Mouse (Mus musculus) MEL (cell line): ENCODE results near the gene Ddx59. TPM values are rescaled to one million over a fixed set of nuclear protein-coding genes. Genes with fewer than 3 reads are reported as not detected.
A peak's percentile ranks its signal among the peaks of the same experiment; 100 is the strongest.

Experiments used
- DNase-seq: peaks from one replicate; pipeline ENCODE4 v3.0.0; 2011; ENCODE audit warnings: low read depth, low spot score
- H3K27ac ChIP-seq: 2 replicates; pipeline ENCODE4 v1.5.1; 2012; ENCODE audit warnings: low read depth, mild to moderate bottlenecking, control low read depth, low read length, moderate library complexity; ENCODE audit not compliant: control insufficient read depth
- H3K27me3 ChIP-seq, 2 experiments: fragments of 150-350 bp in 1 of 2; sonication (generic) in 1 of 2; 2 replicates each; pipeline ENCODE4 v1.6.1; 2012; ENCODE audit warnings: low read length in 2 of 2, mild to moderate bottlenecking in 2 of 2, improper control_type of control experiment in 1 of 2, moderate library complexity in 1 of 2; ENCODE audit not compliant: insufficient read depth in 2 of 2, control insufficient read depth in 1 of 2
- H3K36me3 ChIP-seq, 2 experiments: 2 replicates each; pipeline ENCODE4 v1.6.1; 2012 to 2014; ENCODE audit warnings: low read length in 2 of 2, improper control_type of control experiment in 1 of 2, inconsistent platforms in 1 of 2, mild to moderate bottlenecking in 1 of 2; ENCODE audit not compliant: insufficient read depth in 2 of 2, control insufficient read depth in 1 of 2
- H3K4me1 ChIP-seq, 2 experiments: fragments of 150-350 bp in 1 of 2; sonication (generic) in 1 of 2; 2 replicates each; pipeline ENCODE4 v1.6.1; 2012; ENCODE audit warnings: low read length in 2 of 2, improper control_type of control experiment in 1 of 2, mild to moderate bottlenecking in 1 of 2; ENCODE audit not compliant: insufficient read depth in 2 of 2, control insufficient read depth in 1 of 2
- H3K4me3 ChIP-seq, 2 experiments: fragments of 150-350 bp in 1 of 2; sonication (generic) in 1 of 2; 2 replicates each; pipeline ENCODE4 v1.5.1; 2012; ENCODE audit warnings: low read depth in 2 of 2, low read length in 2 of 2, mild to moderate bottlenecking in 2 of 2, moderate library complexity in 2 of 2, control low read depth in 1 of 2, improper control_type of control experiment in 1 of 2; ENCODE audit not compliant: control insufficient read depth in 1 of 2, insufficient read depth in 1 of 2
- H3K79me2 ChIP-seq: 2 replicates; pipeline ENCODE4 v1.6.1; 2012; ENCODE audit warnings: mild to moderate bottlenecking, low read length, moderate library complexity; ENCODE audit not compliant: control insufficient read depth, poor library complexity, insufficient read depth
- H3K9ac ChIP-seq: 2 replicates; pipeline ENCODE4 v1.6.1; 2012; ENCODE audit warnings: low read depth, mild to moderate bottlenecking, control low read depth, low read length, moderate library complexity; ENCODE audit not compliant: control insufficient read depth, poor library complexity, severe bottlenecking
- H3K9me3 ChIP-seq: fragments of 150-350 bp; sonication (generic); replicated peaks from 2 replicates; pipeline ENCODE4 v1.6.1; 2012; ENCODE audit warnings: mild to moderate bottlenecking, low read length, improper control_type of control experiment, moderate library complexity; ENCODE audit not compliant: insufficient read depth
- BHLHE40 ChIP-seq: IDR thresholded peaks from 2 replicates; pipeline ENCODE4 v1.6.1; 2012; ENCODE audit warnings: low read depth, mild to moderate bottlenecking, inconsistent platforms, low read length, improper control_type of control experiment, borderline replicate concordance
- CHD2 ChIP-seq: IDR thresholded peaks from 2 replicates; pipeline ENCODE4 v1.6.1; 2011; ENCODE audit warnings: low read length, improper control_type of control experiment
- EP300 ChIP-seq, 2 experiments: IDR thresholded peaks; 2 replicates each; pipeline ENCODE4 v1.6.1; 2011; ENCODE audit warnings: improper control_type of control experiment in 2 of 2, low read length in 2 of 2, low read depth in 1 of 2, mild to moderate bottlenecking in 1 of 2
- MAZ ChIP-seq: IDR thresholded peaks from 2 replicates; pipeline ENCODE4 v1.6.1; 2012; ENCODE audit warnings: low read depth, mild to moderate bottlenecking, inconsistent platforms, low read length, improper control_type of control experiment
- NRF1 ChIP-seq: IDR thresholded peaks from 2 replicates; pipeline ENCODE4 v1.6.1; 2014; ENCODE audit warnings: low read depth, mild to moderate bottlenecking, inconsistent platforms, low read length, improper control_type of control experiment, moderate library complexity; ENCODE audit not compliant: poor library complexity, insufficient read depth, severe bottlenecking
- POLR2AphosphoS2 ChIP-seq: IDR thresholded peaks from 2 replicates; pipeline ENCODE4 v1.6.1; 2011; ENCODE audit warnings: low read length, improper control_type of control experiment
- POLR2AphosphoS5 ChIP-seq: IDR thresholded peaks from 2 replicates; pipeline ENCODE4 v1.6.1; 2012; ENCODE audit warnings: low read depth, borderline replicate concordance, mild to moderate bottlenecking, inconsistent platforms, low read length, moderate library complexity, mixed read lengths
- RAD21 ChIP-seq: IDR thresholded peaks from 2 replicates; pipeline ENCODE4 v1.6.1; 2011; ENCODE audit warnings: mild to moderate bottlenecking, low read depth, low read length, improper control_type of control experiment
- RCOR1 ChIP-seq: IDR thresholded peaks from 2 replicates; pipeline ENCODE4 v1.6.1; 2012; ENCODE audit warnings: low read depth, mild to moderate bottlenecking, inconsistent platforms, low read length, improper control_type of control experiment
- SIN3A ChIP-seq: IDR thresholded peaks from 2 replicates; pipeline ENCODE4 v1.6.1; 2012; ENCODE audit warnings: low read length, improper control_type of control experiment, inconsistent platforms
- TBP ChIP-seq: IDR thresholded peaks from 2 replicates; pipeline ENCODE4 v1.8.0; 2011; ENCODE audit warnings: low read depth, low read length, improper control_type of control experiment
- USF2 ChIP-seq, 2 experiments: IDR thresholded peaks; 2 replicates each; pipeline ENCODE4 v1.6.1; 2011 to 2012; ENCODE audit warnings: improper control_type of control experiment in 2 of 2, low read length in 2 of 2, borderline replicate concordance in 1 of 2, inconsistent platforms in 1 of 2, low read depth in 1 of 2, mild to moderate bottlenecking in 1 of 2; ENCODE audit not compliant: insufficient read depth in 1 of 2
- ZC3H11A ChIP-seq: IDR thresholded peaks from 2 replicates; pipeline ENCODE4 v1.6.1; 2012; ENCODE audit warnings: low read depth, mild to moderate bottlenecking, inconsistent platforms, low read length, improper control_type of control experiment
- ZMIZ1 ChIP-seq: IDR thresholded peaks from 2 replicates; pipeline ENCODE4 v1.6.1; 2012; ENCODE audit warnings: low read depth, mild to moderate bottlenecking, inconsistent platforms, low read length, improper control_type of control experiment, moderate library complexity
- polyA plus RNA-seq, 2 experiments: library from polyadenylated mRNA; stranded (reverse) in 1 of 2; unstranded in 1 of 2; fragments of >175 nt in 1 of 2; fragments of >200 nt in 1 of 2; gene quantifications; 2 replicates each; pipeline versions ENCODE4 v1.2.1 to v1.2.4; 2012; ENCODE audit warnings: low replicate concordance in 2 of 2, low read depth in 1 of 2; ENCODE audit not compliant: insufficient read length in 2 of 2, insufficient read depth in 1 of 2, missing spikeins in 1 of 2
- total RNA-seq: library from RNA; depleted of rRNA; stranded (reverse); fragments of 300-350 nt; gene quantifications from 2 replicates; pipeline ENCODE4 v1.2.3, GENCODE M21; 2012

Ddx59 gene
- total and polyA plus RNA-seq, 3 experiments, result 6.0 to 6.9 TPM; not detected in 1

DNA sequence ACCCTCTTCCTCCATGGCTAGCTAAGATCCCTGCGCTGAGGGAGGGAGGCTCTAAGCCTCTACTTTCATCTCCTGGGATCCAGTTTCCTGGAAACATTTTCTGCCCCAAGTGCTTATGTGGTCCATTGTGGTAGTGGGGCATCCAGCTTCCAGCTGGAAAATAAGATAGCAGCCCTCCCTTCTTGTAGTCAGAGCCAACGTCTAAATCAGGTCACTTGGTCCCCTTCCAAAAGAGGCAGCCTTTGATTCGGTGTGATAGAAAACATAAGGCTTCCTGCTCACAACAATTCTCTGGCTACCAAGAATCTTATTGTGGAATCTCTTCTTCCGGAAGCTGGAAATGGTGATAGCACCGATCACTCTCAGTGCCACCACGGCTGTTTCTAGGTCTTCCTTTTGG is 33.9 kb upstream of the Ddx59 start:
- DNase-seq, result no peak
- H3K27me3 ChIP-seq, result no peaks in the 10 kb centered on the region; a peak in 1 of 4 replicates
- H3K27ac ChIP-seq, result no peak overlapping the region
- no peak overlapping the region for H3K4me3 ChIP-seq
- TF ChIP-seq RCOR1 (peak; percentile 16; the same call in 1 of the 2 replicates), USF2 (IDR thresholded peaks at IDR 0.05; ENCODE audit: borderline replicate concordance in 1 of 2, insufficient read depth in 1 of 2, low read depth in 1 of 2, low read length in 2 of 2) (no peak)
- H3K4me1 ChIP-seq, result 0 out of 4 replicates have a peak, but pooled peaks cover 0 to 2% of the 10 kb centered on the region in 2 experiments
- H3K79me2 ChIP-seq, result no peaks in the 10 kb centered on the region
- H3K9me3 ChIP-seq, result no peaks in the 10 kb centered on the region
- H3K36me3 ChIP-seq, result no peaks in the 10 kb centered on the region
- no peak overlapping the region for H3K9ac ChIP-seq

DNA sequence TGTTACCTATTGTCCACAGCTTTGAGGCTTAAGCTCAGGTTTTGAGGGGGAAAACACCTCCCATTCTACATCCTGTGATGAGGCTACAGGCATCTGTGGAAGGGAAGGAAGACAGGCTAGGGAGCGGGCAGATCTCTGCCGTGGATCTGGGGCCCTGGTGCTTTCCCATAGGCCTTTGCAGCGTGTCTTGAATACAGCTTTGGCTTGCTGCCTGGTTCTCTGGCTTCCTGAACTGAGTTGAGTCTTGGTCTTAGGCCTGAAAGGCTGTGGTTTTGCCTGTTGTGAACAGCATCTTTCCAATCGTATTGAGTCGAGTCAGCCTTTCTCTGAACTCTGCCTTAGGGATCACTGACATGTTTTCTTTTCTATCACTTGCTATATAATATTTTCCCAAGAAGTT is 33.5 kb upstream of the Ddx59 start:
- Histone ChIP-seq H3K27me3 (no peaks in the 10 kb centered on the region; a peak in 1 of 4 replicates), H3K4me1 (0 out of 4 replicates have a peak, but pooled peaks cover 0 to 2% of the 10 kb centered on the region in 2 experiments), H3K9ac (no peak overlapping the region), H3K79me2 (no peaks in the 10 kb centered on the region), H3K9me3 (no peaks in the 10 kb centered on the region), H3K27ac (no peak overlapping the region), H3K4me3 (no peak overlapping the region), H3K36me3 (no peaks in the 10 kb centered on the region)
- DNase-seq, result peak; percentile 21
- TF ChIP-seq RCOR1 (no peak), ZMIZ1 (no peak), NRF1 (no peak), SIN3A (no peak), RAD21 (no peak), BHLHE40 (no peak), POLR2AphosphoS5 (no peak), ZC3H11A (no peak), POLR2AphosphoS2 (no peak), MAZ (no peak), CHD2 (no peak), TBP (no peak), EP300 (IDR thresholded peaks at IDR 0.05; ENCODE audit: low read depth in 1 of 2, low read length in 2 of 2) (no peak)

DNA sequence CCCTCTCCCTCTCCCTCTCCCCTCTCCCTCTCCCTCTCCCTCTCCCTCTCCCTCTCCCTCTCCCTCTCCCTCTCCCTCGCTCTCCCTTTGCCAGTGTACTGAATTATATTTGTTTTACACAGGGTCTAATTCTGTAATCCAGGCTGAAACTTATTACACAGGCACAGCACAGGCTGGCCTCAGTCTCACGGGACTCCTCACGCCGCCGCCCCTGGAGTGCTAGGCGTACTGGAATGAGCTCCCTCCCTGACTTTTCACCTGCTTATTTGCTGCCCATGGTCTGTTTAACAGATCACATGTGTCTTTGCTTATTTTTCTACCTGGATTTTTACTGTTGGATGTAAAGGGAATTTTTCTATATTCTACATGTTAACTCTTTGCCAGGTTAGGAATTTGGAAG is 28.2 kb upstream of the Ddx59 start:
- Histone ChIP-seq H3K79me2 (no peaks in the 10 kb centered on the region), H3K36me3 (no peaks in the 10 kb centered on the region), H3K4me1 (no peaks in the 10 kb centered on the region), H3K27ac (no peak overlapping the region), H3K9ac (no peak overlapping the region), H3K27me3 (peaks cover 0 to 5% of the 10 kb centered on the region in 2 experiments; a peak in 3 of 4 replicates), H3K4me3 (no peak overlapping the region), H3K9me3 (no peaks in the 10 kb centered on the region)
- TF ChIP-seq RAD21, result no peak
- DNase-seq, result no peak
